Mouse (Mus musculus) bone marrow, adult 2 months (tissue): Measurements from ENCODE around the gene Arhgef6.

Experiments
- CTCF ChIP-seq: fragments of 200-500 bp; IDR thresholded peaks from 2 replicates; pipeline ENCODE4 v1.5.1; 2011; ENCODE audit warnings: low read length, control low read depth; ENCODE audit not compliant: control insufficient read depth, insufficient read depth
- POLR2A ChIP-seq: fragments of 200-500 bp; IDR thresholded peaks from 2 replicates; pipeline ENCODE4 v1.6.1; 2011; ENCODE audit warnings: low read depth, mild to moderate bottlenecking, control low read depth, low read length, borderline replicate concordance; ENCODE audit not compliant: control insufficient read depth

- TF ChIP-seq POLR2A (no peak), CTCF (no peak)
These were observed 38.6 kb upstream of the Arhgef6 start for GRCm38 (mm10) chrX:57377096-57377495.
